Mouse (Mus musculus) heart, postnatal 0 days (tissue): ENCODE data around the gene Sned1.

Experiments used
- CTCF ChIP-seq: IDR thresholded peaks from 2 replicates; pipeline ENCODE4 v1.5.1; 2016; ENCODE audit warnings: antibody characterized with exemption, control low read depth, low read depth
- EP300 ChIP-seq: IDR thresholded peaks from 2 replicates; pipeline ENCODE4 v1.6.1; 2016; ENCODE audit warnings: antibody characterized with exemption, low read depth

GRCm38 (mm10) chr1:93299791-93300190, 64.2 kb downstream of the Sned1 start:
- TF ChIP-seq CTCF: no peak
- TF ChIP-seq EP300: no peak
